Mouse (Mus musculus): Measurements from ENCODE around the gene Ppp1r27.
"Not testable (repeated sequence)": the region's sequence is repeated elsewhere in the genome, so short reads cannot be mapped to it uniquely, and the experiment has no call there.

Ppp1r27 gene

DNA sequence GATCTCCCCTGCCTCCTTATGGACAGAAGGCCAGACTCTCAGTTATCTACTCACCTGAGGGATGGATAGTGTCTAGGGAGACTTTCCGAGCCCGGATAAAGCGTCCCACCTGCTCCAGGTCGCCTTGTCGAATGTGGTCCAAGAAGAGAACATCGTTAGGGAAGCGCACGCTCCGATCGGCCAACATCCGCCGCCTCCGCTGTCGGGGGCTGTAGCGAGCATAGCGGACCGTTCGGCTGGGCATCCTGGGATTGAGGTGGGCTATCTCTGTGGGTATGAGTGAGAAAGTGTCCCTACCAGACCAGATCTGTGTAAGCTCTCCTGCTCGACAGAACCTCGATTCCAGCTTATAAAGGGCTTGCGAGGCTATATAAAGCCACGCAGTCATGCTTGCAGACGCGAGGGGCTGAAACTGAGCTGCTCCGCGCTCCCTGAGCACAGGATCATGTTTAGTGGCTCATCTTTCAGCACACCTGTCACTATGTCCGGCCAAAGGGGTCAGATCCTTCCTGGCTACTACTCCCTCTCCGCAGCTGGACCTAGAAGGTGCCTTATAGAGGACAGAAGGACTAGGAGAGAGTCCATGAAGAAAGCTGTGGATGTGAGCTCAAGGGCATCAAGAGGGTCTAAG lies at the start of gene Ppp1r27:
Gene Ppp1r27, minus strand, starts transcription at position 323 of the 631 bp plus-strand sequence.
- DNase-seq, result no peak

GRCm38 (mm10) chr11:120600716-120601115 lies 49.8 kb upstream of the Ppp1r27 start:
- no peak for DNase-seq

DNA sequence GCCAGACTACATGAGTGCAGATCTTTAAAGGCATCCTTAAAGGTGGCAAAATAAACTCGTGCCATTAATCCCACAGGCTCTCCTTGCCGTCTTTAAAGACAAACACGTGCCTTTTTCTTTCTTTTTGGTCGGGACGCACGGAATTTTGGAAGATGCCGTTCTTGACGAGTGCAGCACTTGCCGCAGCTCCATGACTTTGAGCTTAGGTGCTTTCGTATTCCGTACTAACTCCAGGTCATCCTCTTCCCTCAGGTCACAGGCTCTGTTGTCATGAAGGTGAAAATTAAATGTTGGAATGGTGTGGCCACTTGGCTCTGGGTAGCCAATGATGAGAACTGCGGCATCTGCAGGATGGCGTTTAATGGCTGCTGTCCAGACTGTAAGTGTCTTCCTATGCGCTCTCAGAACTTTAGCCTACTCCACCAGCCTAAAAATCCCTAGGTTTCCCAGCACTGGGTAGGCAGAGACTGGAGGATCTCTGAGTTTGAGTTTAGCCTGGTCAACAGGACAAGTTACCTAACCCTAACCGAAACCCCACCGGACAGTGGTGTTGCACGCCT lies 48.1 kb upstream of the Ppp1r27 start:
- DNase-seq, result no peak

DNA sequence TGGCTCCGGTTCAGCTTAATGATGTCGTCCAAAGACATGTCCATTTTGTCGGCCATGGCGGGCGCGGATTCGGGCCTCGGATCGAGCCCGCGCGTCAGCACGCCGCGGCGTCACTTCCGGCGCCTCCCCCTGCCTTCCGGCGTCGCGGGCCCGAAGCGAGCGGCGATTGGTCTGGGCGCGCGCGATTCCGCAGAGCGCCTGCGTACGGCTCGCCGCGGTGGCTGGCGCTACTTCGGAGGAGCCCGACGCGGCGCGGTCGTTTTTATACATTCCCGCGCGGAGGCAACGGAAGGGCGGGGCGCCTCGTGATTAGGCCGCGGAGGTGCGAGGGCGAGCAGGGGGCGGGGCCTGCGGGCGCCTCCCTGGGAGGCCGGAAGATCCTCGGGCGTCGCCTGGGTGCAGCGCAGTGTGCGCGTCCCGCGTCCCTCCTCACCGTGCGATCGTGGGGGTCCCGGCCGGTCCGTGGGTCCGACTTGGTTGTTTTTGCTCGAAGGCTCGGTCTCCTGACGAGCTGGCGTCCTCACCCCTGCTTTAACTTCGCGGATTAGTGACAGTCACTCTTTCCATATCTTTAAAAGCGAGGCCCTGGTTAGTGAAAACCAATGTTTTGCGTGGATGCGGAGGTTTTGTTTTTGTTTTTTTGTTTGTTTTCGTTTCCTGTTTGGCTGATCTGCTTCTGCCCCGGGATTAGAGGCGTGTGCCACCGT lies 47.5 kb upstream of the Ppp1r27 start, which contains the start of the genes Alyref and Anapc11:
Gene Alyref, minus strand, starts transcription at position 83 of the 707 bp plus-strand sequence.
Gene Anapc11, plus strand, starts transcription at position 139 of the 707 bp plus-strand sequence.
- peak; percentile 88 to 89 for DNase-seq

DNA sequence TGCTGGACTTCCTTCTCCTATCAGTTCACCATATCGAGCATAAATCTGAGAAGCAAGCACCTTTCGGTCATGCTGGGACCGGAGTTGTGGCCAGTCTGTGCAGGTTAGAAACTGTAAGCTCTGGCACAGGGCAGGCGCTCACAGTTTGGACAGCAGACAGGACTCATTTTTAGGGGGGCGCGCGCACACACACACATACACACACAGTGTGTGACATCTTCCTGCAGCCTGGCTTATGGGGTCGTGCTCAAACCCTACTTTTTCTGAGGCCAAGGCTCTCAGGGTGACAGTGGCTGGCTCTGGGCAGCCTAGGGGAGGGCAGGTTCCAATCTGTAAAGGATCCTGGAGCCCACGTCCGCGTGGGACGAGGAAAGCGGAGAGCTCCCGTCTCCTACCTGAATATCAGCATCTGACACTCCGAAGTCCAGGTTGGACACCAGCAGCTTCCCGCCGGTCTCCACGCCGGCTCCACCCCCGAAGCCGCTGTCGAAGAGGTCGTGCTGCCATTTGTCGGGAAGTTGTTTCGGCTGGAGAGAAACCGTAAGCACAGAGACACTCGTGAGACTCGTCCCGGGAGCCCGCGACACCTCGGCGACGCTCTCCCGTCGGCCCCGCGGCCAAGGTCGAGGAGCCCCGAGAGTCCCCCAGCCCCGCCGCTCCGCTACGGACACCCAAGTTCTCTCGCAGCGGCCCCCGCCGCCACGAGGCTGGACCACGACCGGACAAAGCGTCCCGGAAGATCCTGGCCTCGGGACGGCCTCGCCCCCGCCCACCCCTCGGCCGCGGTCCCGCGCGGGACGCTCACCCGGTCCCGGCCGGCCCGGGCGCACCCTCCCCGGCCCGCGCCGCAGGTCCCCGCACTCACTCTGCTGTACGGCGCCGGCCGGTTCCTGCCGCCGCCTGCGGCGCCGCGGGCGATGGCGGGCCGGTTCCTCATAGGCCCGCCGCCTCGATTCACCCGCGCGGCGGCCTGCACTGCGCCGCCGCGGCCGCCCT lies 46.6 kb upstream of the Ppp1r27 start:
- DNase-seq, result no peak

DNA sequence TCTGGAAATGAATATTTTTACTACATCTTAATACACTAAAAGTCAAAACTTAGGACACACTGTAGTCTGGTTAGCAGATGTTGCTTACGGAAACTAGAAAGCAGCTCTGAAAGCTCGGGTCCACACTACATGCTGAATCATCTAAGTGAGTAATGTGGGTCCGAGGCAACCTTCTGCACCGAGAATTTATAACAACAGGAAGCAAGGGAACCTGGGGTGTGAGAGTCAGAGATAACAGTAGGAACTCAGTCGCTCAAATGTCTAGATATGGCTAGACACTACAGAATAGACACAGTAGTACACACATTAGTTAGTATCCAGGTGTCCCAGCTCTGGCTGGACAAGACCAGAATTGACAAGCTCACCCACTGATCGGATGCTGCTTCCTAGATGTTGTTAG lies 37.6 kb upstream of the Ppp1r27 start:
- DNase-seq, result no peak

- no peak for DNase-seq
These were observed 33.0 kb upstream of the Ppp1r27 start for GRCm38 (mm10) chr11:120583937-120584336.

- not testable (repeated sequence) for DNase-seq
These were observed 32.0 kb upstream of the Ppp1r27 start for GRCm38 (mm10) chr11:120582982-120583293.

GRCm38 (mm10) chr11:120582268-120582981 lies 31.5 kb upstream of the Ppp1r27 start:
- DNase-seq, result peak in 1 of 2 experiments; percentile 34

DNA sequence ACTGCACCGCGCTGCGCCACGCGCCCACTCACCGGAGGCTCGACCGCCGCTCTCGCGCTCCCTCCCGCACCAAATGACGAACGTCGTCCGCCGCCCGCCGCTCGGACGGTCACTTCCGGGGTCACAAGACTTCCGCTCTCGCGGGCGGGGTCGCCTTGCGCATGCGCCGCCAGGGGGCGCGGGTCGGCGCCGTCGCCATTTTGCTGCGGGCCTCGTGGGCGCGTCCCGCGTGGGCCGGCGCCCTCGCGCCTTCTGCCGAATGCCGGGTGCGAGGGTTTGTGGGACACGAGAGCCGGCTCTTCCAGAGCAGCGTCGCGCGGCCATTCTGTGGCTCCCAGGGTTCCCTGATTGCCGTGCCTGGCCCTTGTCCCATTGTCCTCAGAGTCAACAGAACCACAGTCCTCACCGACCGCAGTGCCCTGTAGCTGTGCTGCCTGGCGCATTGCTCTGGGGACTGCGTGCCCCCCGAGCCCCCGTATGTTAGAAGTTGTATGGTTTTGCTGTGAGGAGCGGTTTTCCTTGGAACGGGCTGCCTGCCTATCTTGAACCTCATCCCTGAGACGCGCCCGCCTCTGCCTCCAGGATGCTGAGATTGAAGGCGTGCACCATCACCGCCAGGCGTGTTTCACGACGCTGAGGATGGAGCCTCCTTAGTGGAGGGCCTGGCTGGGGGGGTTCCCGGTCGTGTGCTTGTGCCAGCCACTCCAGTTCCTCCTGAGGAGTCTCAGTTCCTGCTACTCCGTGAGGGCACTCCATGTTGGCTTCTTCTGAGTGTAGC lies 30.7 kb upstream of the Ppp1r27 start, which contains the start of gene Arhgdia:
Gene Arhgdia, minus strand, starts transcription at position 135 of the 778 bp plus-strand sequence.
- DNase-seq, result peak; percentile 72 to 80

GRCm38 (mm10) chr11:120580871-120581331 lies 30.0 kb upstream of the Ppp1r27 start:
- peak in 1 of 2 experiments; percentile 27 for DNase-seq

GRCm38 (mm10) chr11:120580190-120580589 lies 29.3 kb upstream of the Ppp1r27 start:
- peak in 1 of 2 experiments; percentile 35 for DNase-seq

- DNase-seq, result peak; percentile 48 to 75
These were observed 28.6 kb upstream of the Ppp1r27 start for GRCm38 (mm10) chr11:120579316-120580107.

- peak in 1 of 2 experiments; percentile 31 for DNase-seq
These were observed 27.8 kb upstream of the Ppp1r27 start for GRCm38 (mm10) chr11:120578694-120579243.

- DNase-seq, result no peak
These were observed 27.2 kb upstream of the Ppp1r27 start for GRCm38 (mm10) chr11:120578024-120578693.

- DNase-seq, result no peak
These were observed 26.5 kb upstream of the Ppp1r27 start for GRCm38 (mm10) chr11:120577211-120578023.

DNA sequence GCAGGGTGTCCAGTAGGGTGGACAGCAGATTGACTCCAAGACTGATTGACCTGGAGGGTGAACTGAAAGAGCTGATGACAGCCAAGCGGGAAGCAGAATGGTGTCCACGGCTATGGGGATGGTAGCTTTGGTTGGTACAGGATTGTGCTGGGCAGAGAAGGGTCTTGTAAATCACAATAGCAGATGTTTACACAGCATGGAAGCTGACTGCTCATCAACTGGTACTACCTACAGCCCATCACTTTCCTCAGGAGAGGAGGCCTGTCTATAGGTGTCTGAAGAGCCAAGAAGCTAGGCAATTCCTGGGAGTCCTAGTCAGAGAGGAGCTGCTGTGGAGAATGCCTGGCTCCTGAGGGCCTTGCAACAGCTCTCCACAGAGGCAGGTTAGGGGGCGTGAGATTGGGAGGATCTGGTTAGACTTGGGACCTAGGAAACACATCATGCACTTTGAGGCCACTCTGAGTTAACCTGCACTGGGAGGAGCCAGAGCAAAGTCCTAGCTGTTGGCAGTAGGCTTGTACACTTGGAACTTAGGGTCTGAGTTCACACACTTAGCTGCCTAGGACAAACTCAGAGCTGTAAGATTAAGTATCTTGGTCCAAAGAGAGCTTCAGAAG lies 25.5 kb upstream of the Ppp1r27 start:
- DNase-seq, result no peak

- DNase-seq, result no peak
These were observed 25.0 kb upstream of the Ppp1r27 start for GRCm38 (mm10) chr11:120575940-120576339.
